Mouse (Mus musculus): ENCODE measurements at regions not wholly inside any gene's neighbourhood (a gene's known extent, or its start where the extent isn't known, plus 50 kb on each side); places are given as distances from the start of the nearest gene placed in this dataset.
"Not testable (repeated sequence)": the region's sequence is repeated elsewhere in the genome, so short reads cannot be mapped to it uniquely, and the experiment has no call there.

GRCm38 (mm10) chr10:117449416-117450239 lies 69.8 kb upstream of the Cpsf6 start:
- H3K9me3 ChIP-seq (ENCODE audit: control insufficient read depth, low read length): no peaks in the 10 kb centered on the region
- no peak overlapping the region for H3K9ac ChIP-seq (ENCODE audit: low read length)
- no peak overlapping the region for H3K27ac ChIP-seq (replicated peaks in 1 of 2; ENCODE audit: control insufficient read depth in 1 of 2, insufficient read depth in 1 of 2, low read depth in 2 of 2, low read length in 2 of 2)
- H3K27me3 ChIP-seq (ENCODE audit: control insufficient read depth, insufficient read depth, low read length): no peaks in the 10 kb centered on the region
- 82% methylated on average over 3 of the region's 3 CpGs for WGBS
- no peak overlapping the region for H3K4me2 ChIP-seq (ENCODE audit: low read length)
- ATAC-seq (ENCODE audit: insufficient number of reproducible peaks, insufficient read depth, low FRiP score, low read depth): no peak
- no peak overlapping the region for H3K4me3 ChIP-seq (ENCODE audit: control insufficient read depth in 1 of 2, insufficient read depth in 1 of 2, low read depth in 1 of 2, low read length in 2 of 2)
- no peaks in the 10 kb centered on the region for H3K36me3 ChIP-seq (ENCODE audit: control insufficient read depth, insufficient read depth, low read length)
- H3K4me1 ChIP-seq (ENCODE audit: control insufficient read depth in 2 of 2, insufficient read depth in 2 of 2, low read length in 2 of 2): peaks cover 4 to 8% of the 10 kb centered on the region in 2 experiments; a peak in 2 of 4 replicates

GRCm38 (mm10) chr10:117448783-117449182 lies 69.0 kb upstream of the Cpsf6 start:
- not testable (repeated sequence) for H3K36me3 ChIP-seq (ENCODE audit: control insufficient read depth, insufficient read depth, low read length); ATAC-seq (ENCODE audit: insufficient number of reproducible peaks, insufficient read depth, low FRiP score, low read depth); H3K27me3 ChIP-seq (ENCODE audit: control insufficient read depth, insufficient read depth, low read length); H3K4me3 ChIP-seq (ENCODE audit: control insufficient read depth in 1 of 2, insufficient read depth in 1 of 2, low read depth in 1 of 2, low read length in 2 of 2); H3K27ac ChIP-seq (replicated peaks in 1 of 2; ENCODE audit: control insufficient read depth in 1 of 2, insufficient read depth in 1 of 2, low read depth in 2 of 2, low read length in 2 of 2); H3K9me3 ChIP-seq (ENCODE audit: control insufficient read depth, low read length); H3K4me1 ChIP-seq (ENCODE audit: control insufficient read depth in 2 of 2, insufficient read depth in 2 of 2, low read length in 2 of 2); H3K4me2 ChIP-seq (ENCODE audit: low read length); H3K9ac ChIP-seq (ENCODE audit: low read length)
- 92% methylated on average over 3 of the region's 3 CpGs for WGBS

GRCm38 (mm10) chr10:117447626-117448025 lies 67.8 kb upstream of the Cpsf6 start:
- Histone ChIP-seq H3K9ac (ENCODE audit: low read length) (no peak overlapping the region), H3K36me3 (ENCODE audit: control insufficient read depth, insufficient read depth, low read length) (no peaks in the 10 kb centered on the region), H3K27me3 (ENCODE audit: control insufficient read depth, insufficient read depth, low read length) (no peaks in the 10 kb centered on the region), H3K27ac (replicated peaks in 1 of 2; ENCODE audit: control insufficient read depth in 1 of 2, insufficient read depth in 1 of 2, low read depth in 2 of 2, low read length in 2 of 2) (no peak overlapping the region), H3K9me3 (ENCODE audit: control insufficient read depth, low read length) (0 out of 2 replicates have a peak, but pooled peaks cover 3% of the 10 kb centered on the region), H3K4me3 (ENCODE audit: control insufficient read depth in 1 of 2, insufficient read depth in 1 of 2, low read depth in 1 of 2, low read length in 2 of 2) (no peak overlapping the region), H3K4me2 (ENCODE audit: low read length) (no peak overlapping the region), H3K4me1 (ENCODE audit: control insufficient read depth in 2 of 2, insufficient read depth in 2 of 2, low read length in 2 of 2) (peaks cover 4 to 6% of the 10 kb centered on the region in 2 experiments; a peak in 2 of 4 replicates)
- ATAC-seq (ENCODE audit: insufficient number of reproducible peaks, insufficient read depth, low FRiP score, low read depth): no peak
- WGBS: 84% methylated on average over 8 of the region's 8 CpGs

GRCm38 (mm10) chr10:117447206-117447605 lies 67.4 kb upstream of the Cpsf6 start:
- WGBS: 58% methylated on average over 8 of the region's 8 CpGs
- peaks cover under 1 to 1% of the 10 kb centered on the region in 2 experiments; a peak in 2 of 4 replicates for H3K4me1 ChIP-seq (ENCODE audit: control insufficient read depth in 2 of 2, insufficient read depth in 2 of 2, low read length in 2 of 2)
- H3K4me2 ChIP-seq (ENCODE audit: low read length): no peak overlapping the region
- no peak overlapping the region for H3K4me3 ChIP-seq (ENCODE audit: control insufficient read depth in 1 of 2, insufficient read depth in 1 of 2, low read depth in 1 of 2, low read length in 2 of 2)
- no peak overlapping the region for H3K9ac ChIP-seq (ENCODE audit: low read length)
- H3K36me3 ChIP-seq (ENCODE audit: control insufficient read depth, insufficient read depth, low read length): no peaks in the 10 kb centered on the region
- H3K27ac ChIP-seq (replicated peaks in 1 of 2; ENCODE audit: control insufficient read depth in 1 of 2, insufficient read depth in 1 of 2, low read depth in 2 of 2, low read length in 2 of 2): no peak overlapping the region
- H3K9me3 ChIP-seq (ENCODE audit: control insufficient read depth, low read length): 0 out of 2 replicates have a peak, but pooled peaks cover 3% of the 10 kb centered on the region
- ATAC-seq (ENCODE audit: insufficient number of reproducible peaks, insufficient read depth, low FRiP score, low read depth): no peak
- H3K27me3 ChIP-seq (ENCODE audit: control insufficient read depth, insufficient read depth, low read length): no peaks in the 10 kb centered on the region

GRCm38 (mm10) chr10:117446776-117447175 lies 67.0 kb upstream of the Cpsf6 start:
- Histone ChIP-seq H3K4me3 (ENCODE audit: control insufficient read depth in 1 of 2, insufficient read depth in 1 of 2, low read depth in 1 of 2, low read length in 2 of 2) (no peak overlapping the region), H3K27me3 (ENCODE audit: control insufficient read depth, insufficient read depth, low read length) (no peaks in the 10 kb centered on the region), H3K4me2 (ENCODE audit: low read length) (no peak overlapping the region), H3K9ac (ENCODE audit: low read length) (no peak overlapping the region), H3K4me1 (ENCODE audit: control insufficient read depth in 2 of 2, insufficient read depth in 2 of 2, low read length in 2 of 2) (no peaks in the 10 kb centered on the region), H3K27ac (replicated peaks in 1 of 2; ENCODE audit: control insufficient read depth in 1 of 2, insufficient read depth in 1 of 2, low read depth in 2 of 2, low read length in 2 of 2) (no peak overlapping the region), H3K36me3 (ENCODE audit: control insufficient read depth, insufficient read depth, low read length) (no peaks in the 10 kb centered on the region), H3K9me3 (ENCODE audit: control insufficient read depth, low read length) (0 out of 2 replicates have a peak, but pooled peaks cover 3% of the 10 kb centered on the region)
- ATAC-seq (ENCODE audit: insufficient number of reproducible peaks, insufficient read depth, low FRiP score, low read depth): no peak
- WGBS: 81% methylated on average over 7 of the region's 7 CpGs

GRCm38 (mm10) chr10:117445801-117446490 lies 66.1 kb upstream of the Cpsf6 start:
- WGBS: 90% methylated on average over 15 of the region's 15 CpGs
- 0 out of 2 replicates have a peak, but pooled peaks cover 3% of the 10 kb centered on the region for H3K9me3 ChIP-seq (ENCODE audit: control insufficient read depth, low read length)
- no peaks in the 10 kb centered on the region for H3K27me3 ChIP-seq (ENCODE audit: control insufficient read depth, insufficient read depth, low read length)
- H3K9ac ChIP-seq (ENCODE audit: low read length): no peak overlapping the region
- ATAC-seq (ENCODE audit: insufficient number of reproducible peaks, insufficient read depth, low FRiP score, low read depth): no peak
- H3K4me1 ChIP-seq (ENCODE audit: control insufficient read depth in 2 of 2, insufficient read depth in 2 of 2, low read length in 2 of 2): no peaks in the 10 kb centered on the region
- H3K4me2 ChIP-seq (ENCODE audit: low read length): no peak overlapping the region
- no peaks in the 10 kb centered on the region for H3K36me3 ChIP-seq (ENCODE audit: control insufficient read depth, insufficient read depth, low read length)
- no peak overlapping the region for H3K27ac ChIP-seq (replicated peaks in 1 of 2; ENCODE audit: control insufficient read depth in 1 of 2, insufficient read depth in 1 of 2, low read depth in 2 of 2, low read length in 2 of 2)
- no peak overlapping the region for H3K4me3 ChIP-seq (ENCODE audit: control insufficient read depth in 1 of 2, insufficient read depth in 1 of 2, low read depth in 1 of 2, low read length in 2 of 2)

GRCm38 (mm10) chr10:117445181-117445790 lies 65.5 kb upstream of the Cpsf6 start:
- no peak for ATAC-seq (ENCODE audit: insufficient number of reproducible peaks, insufficient read depth, low FRiP score, low read depth)
- no peaks in the 10 kb centered on the region for H3K36me3 ChIP-seq (ENCODE audit: control insufficient read depth, insufficient read depth, low read length)
- no peaks in the 10 kb centered on the region for H3K4me1 ChIP-seq (ENCODE audit: control insufficient read depth in 2 of 2, insufficient read depth in 2 of 2, low read length in 2 of 2)
- no peak overlapping the region for H3K4me3 ChIP-seq (ENCODE audit: control insufficient read depth in 1 of 2, insufficient read depth in 1 of 2, low read depth in 1 of 2, low read length in 2 of 2)
- no peak overlapping the region for H3K4me2 ChIP-seq (ENCODE audit: low read length)
- WGBS: 58% methylated on average over 6 of the region's 6 CpGs
- H3K9ac ChIP-seq (ENCODE audit: low read length): no peak overlapping the region
- H3K27me3 ChIP-seq (ENCODE audit: control insufficient read depth, insufficient read depth, low read length): no peaks in the 10 kb centered on the region
- H3K9me3 ChIP-seq (ENCODE audit: control insufficient read depth, low read length): 0 out of 2 replicates have a peak, but pooled peaks cover 3% of the 10 kb centered on the region
- no peak overlapping the region for H3K27ac ChIP-seq (replicated peaks in 1 of 2; ENCODE audit: control insufficient read depth in 1 of 2, insufficient read depth in 1 of 2, low read depth in 2 of 2, low read length in 2 of 2)
